Mouse (Mus musculus): ENCODE measurements around the gene Dyx1c1. TPM values are rescaled to one million over a fixed set of nuclear protein-coding genes. Genes with fewer than 3 reads are reported as not detected.

Gene Dyx1c1
- total RNA-seq, 4 experiments from 2014 or later, result 1.4 to 3.4 (median 2.0) TPM

DNA sequence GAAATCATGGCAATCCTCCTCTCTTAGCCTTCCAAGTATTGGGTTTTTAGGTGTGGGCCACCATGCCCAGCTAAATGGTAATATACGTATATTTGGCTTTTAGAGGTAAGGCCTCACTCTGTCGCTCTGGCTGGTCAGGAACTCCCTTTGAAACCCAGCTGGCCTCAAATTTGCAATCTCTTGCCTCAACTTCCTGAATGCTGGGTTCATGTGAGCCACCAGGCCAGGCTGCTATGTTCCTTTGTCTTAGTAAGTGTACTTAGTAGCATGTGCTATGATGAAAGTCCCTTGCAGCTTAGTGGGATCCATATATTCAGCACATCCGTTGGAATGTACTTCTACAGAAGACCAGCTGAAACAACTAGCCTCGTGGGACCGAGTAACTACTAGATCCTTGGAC lies 16.1 kb downstream of the Dyx1c1 start:
- DNase-seq, result no peak

DNA sequence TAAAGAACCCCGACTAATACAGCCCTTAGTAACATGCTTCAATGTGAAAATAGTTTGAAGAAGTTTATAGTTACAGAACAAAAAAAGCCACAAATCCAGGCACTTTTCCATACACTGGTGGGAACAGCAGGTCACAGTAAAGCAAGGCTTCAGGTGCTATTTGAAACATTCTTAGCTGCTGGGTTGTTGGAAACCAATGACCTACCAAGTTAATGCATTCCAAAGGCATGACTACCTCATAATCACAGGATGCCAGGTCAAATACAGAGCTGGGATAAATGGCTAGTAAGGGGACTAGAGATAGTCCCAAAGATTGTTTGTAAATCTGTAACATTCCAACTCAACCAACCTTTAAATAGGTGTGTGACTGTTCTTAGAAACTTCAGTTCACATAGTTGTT lies 16.7 kb downstream of the Dyx1c1 start:
- DNase-seq, result no peak

DNA sequence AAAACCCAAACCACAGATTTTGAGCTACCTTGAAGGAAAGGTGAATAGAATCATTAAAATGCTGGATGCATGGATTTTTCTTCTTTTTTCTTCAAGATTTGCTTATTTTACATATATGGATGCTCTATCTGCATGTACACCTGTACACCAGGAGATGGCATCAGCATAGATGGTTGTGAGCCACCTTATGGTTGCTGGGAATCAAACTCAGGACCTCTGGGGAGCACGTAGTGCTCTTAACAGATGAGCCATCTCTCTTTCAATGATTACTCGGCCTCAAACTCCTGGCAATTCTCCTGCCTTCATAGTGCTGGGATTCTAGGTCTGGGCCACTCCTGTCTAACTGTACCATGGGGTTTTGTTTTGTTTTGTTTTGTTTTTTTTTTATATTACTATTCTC lies 24.5 kb downstream of the Dyx1c1 start:
- DNase-seq, result no peak

DNA sequence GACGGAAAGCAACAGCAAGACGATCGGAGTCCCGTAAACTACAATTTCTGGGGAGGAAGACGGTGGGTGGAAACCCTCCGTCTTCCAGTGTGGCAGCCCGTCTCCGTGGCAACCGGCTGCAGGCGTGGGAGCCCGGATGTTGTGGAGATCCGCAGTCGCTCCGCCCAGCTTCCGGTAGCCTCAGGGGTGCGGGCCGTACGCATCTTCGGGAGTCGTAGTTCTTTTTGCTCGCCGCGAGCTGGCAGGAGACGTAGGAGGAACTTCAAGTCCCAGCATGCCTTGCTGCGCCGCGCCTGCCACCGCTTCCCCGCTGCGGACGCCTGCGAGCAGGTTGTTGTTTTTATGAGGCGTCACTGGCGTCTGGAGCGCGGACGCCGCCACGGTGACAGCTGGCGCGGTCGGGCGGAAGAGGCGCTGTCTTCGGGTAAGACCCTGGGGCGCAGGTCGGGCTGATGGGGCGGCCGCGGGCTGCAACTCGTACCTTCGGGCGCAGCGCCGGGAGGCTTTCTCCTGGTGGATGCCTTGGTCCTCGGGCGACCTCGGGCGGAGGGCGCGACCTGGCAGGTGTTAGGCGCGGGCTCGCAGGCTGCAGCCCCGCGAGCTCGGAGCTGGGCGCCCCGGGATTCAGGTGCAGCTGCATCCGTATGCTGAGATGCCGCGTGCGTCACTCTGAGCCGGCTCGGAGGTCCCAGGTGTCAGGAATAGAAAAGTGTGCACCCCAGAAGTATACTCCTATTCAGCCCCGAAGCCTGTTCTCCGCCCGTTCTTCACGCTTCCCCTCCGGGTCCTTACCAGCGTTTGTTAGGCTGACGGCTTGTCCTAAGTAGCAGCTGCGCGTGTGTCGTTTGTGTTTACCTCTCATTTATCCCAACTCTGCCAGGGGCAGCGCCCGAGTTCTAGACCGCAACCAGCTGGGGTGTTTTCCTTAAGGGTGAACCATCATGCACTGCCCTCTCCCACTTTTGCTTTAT lies 26.9 kb downstream of the Dyx1c1 start, which contains the start of the genes Ccpg1os and Ccpg1:
Ccpg1os (minus strand) TSS at position 133 of the 971 bp plus-strand sequence.
Ccpg1 (plus strand) TSS at position 180 of the 971 bp plus-strand sequence.
- DNase-seq, result peak; percentile 97

DNA sequence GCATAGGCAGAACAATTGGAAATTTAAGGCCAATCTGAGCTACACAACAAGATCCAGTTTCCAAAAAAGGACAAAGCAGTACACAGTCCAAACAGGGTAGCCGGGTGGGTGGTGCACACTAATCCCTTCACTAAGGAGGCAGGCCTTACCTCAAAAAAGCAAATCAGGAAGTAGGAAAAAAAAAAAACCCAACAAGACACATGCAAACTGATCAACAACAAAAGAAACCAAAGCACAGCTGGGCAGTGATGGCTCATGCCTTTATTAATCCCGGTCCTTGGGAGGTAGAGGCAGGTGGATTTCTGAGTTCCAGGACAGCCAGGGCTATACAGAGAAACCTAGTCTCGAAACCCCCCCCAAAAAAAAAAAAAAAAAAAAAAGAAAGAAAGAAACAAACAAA lies 29.1 kb downstream of the Dyx1c1 start:
- DNase-seq, result no peak

DNA sequence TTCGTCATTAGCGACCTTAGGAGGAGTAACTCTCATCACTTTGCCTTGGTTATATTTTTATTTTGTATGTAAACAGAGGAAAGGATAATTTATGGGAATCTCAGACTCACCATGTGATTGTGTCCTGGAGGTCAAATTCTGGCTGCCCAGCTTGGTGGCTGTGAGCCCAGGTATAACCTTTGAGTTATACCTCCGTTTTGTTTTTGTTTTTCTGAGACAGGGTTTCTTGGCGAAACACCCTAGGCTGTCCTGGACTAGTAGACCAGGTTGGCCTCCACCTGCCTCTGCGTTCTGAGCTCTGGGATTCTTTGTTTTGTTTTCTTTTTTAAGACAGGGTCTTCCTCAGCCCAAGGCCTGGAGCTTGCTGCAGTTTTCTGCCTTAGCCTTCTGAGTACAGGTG lies 30.1 kb downstream of the Dyx1c1 start:
- DNase-seq, result no peak

DNA sequence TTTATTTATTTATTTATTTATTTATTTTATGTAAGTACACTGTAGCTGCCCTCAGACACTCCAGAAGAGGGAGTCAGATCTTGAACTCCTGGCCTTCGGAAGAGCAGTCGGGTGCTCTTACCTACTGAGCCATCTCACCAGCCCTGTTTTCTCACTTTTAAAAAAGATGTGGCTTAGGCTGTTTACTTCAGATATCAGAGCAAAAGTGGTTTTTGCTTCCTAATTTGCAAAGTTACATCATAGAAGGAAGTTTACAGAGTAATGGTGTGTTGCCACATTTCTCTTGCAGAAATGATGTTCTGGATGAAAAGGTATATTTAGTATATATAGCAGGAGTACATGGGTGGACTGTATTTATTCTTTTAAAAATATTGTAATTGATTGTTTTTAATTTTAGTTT lies 32.8 kb downstream of the Dyx1c1 start:
- no peak for DNase-seq

DNA sequence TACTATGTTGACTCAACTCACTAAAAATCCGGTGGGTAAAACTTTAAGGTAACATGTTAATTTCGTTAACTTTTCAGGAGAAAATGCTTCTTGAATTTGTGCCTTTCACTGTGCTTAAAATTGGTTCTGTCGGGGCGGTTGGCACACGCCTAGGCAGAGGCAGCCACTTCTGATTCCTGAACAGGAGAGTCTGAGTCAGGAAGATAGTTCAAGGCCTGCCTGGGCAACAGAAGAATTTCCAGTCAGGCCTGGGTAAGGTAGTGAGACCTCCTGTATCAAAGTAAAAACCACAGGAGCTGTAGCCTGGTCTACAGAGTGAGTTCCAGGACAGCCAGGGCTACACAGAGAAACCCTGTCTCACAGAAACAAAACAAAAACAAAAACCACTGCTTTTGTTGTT lies 34.0 kb downstream of the Dyx1c1 start:
- peak; percentile 28 for DNase-seq

DNA sequence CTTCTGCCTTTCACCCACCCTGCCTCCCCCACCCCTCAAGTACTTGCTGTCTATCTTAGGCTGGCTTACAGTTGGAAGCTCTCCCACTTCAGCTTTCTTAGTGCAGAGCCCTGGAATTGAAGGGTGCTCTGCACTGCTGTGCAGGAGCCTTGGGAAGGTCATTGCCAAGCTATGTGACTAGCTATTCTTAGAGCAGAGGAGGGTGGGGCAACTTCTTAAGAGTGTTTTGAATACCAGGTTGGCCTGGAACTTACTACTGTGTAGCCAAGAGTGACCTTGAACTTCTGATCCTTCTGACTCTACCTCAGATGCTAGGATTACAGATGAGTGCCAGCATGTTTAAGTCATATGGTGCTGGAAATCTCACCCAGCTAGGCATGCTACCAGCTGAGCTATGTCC lies 37.6 kb downstream of the Dyx1c1 start:
- DNase-seq, result no peak

DNA sequence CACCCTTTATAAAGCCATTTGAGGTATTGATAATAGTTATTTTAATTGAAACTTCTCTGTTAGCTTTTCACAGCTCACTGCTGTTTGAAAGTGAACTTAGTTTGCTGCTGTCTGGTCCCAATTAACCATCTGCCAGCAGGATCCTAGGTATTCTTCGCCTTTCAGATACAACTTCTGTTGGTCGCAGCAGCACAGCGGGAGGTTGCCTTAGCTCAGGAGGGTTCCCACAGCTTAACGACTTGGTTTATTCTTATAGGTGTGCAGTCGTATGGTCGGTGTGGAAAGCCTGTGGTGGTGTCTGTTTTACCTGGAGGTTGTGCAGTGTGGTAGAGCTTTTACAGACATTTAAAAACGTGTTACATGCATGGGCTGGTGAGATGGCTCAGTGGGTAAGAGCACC lies 38.2 kb downstream of the Dyx1c1 start:
- no peak for DNase-seq

DNA sequence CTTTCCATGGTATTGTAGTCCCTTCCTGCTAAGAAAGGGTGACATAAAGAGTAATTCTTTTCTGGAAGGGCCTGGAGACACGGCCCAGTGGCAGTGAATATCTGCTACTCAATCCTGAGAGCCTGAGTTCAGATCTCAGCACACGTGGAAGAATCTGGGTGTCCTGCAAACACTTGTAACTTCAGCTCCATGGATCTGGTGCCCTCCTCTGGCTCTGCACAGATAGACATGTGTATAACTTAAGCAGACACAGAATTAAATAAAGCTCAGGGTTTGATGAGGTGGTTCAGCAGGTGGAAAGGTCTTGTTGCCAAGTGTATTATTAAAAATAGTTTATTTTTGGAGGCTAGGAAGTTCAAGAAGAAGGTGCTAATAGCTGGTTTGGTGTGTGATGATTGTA lies 41.9 kb downstream of the Dyx1c1 start:
- no peak for DNase-seq

DNA sequence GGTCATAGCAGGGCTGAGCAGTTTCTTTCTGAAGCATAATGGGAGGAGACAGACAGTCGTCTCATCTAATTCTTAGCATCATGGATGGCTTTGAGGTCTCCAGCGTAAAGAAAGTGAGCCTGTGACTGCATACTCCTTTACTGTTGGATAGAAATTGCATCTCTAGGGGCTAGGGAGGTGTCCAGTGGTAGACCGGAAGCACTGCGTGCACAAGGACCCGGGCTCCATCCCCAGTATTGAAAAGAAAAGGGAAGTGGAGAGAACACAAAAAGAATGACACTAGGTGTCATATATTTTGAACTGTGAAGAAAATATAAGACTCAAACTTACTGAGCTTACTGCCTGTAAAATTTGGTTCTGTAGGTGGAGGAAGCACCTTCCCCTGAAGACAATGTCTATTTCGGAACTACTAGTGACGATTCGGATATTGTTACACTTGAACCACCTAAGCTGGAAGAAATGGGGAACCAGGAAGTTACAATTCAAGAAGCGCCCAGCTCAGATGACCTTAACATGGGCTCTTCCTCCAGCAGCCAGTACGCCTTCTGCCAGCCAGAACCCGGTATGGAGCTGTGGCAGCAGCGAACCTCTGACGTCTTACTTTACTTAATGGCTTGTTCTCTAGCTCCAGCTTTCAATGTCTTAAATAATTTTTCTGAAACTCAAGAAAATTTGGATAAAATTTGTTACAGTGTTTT lies 42.9 kb downstream of the Dyx1c1 start:
- no peak for DNase-seq

DNA sequence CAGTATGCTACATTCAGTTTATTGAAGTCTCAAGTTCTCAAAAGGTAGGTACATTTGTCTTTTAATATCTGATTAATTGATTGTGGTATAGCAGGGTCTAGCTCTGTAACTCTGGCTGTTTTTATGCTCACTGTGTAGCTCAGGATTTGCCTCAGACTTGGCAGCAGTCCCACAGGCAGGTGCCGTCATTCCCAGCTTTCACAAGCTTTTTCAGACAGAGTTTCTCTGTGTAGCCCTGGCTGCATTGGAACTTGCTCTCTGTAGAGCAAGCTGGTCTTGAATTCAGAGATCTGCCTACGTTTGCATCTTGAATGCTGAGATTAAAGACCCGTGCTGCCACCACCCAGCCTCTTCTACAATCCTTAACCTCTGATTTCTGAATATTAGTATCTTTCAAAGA lies 43.6 kb downstream of the Dyx1c1 start:
- DNase-seq, result no peak

DNA sequence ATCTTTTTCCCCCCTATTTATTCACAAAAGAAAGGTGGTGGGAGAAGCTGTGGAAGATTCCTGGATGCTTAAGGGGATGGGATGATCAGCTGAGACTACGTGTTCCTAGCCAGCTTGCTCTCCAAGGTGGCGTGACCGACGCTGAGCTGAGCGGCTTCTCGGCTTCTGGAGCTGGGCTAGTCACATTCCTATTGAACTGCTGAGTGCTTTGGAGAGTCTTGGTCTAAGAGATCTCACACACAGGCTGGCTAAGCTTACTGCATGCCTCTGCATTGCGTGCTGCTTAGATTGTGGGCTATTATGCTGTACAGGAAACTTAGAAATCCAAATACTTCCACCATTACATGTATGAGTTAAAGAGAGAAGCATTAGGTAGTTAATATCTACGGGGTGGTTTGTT lies 45.5 kb downstream of the Dyx1c1 start:
- no peak for DNase-seq

DNA sequence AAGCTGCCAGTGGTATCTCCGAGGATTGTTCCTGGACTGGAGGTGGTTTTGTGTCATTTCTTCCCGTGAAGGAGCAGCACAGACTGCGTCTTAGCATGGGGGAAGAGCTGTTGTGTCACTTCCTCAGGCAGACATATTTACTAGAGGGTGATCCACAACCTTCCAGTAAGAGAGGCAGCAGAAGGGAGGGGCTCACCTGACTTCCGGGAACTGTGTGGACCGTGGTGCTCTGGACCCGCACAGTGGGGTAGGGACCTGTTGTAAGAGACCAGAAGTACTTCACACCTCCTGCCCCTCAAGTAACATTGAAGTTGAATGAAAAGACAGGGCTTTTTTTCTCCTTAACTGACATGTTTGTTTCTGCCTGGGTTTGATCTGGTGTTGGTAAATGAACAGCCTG lies 46.5 kb downstream of the Dyx1c1 start:
- DNase-seq, result no peak

DNA sequence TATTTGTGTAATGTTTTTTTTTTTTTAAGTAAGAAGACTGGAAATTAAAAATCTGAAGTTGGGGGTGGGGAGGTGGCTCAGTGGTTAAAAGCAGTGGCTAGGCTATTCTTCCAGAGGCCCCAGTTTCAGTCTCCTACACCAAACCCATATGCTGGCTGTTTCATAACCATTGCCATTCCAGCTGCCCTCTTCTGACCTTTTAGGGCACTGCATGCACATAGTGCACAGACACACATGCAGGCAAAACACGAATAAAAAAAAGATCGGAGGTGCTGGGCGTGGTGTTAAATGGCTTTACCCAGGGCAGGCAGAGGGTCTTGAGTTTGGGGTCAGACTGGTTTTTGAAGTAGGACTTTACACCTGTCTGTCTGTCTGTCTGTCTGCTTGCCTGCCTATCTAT lies 47.6 kb downstream of the Dyx1c1 start:
- no peak for DNase-seq

DNA sequence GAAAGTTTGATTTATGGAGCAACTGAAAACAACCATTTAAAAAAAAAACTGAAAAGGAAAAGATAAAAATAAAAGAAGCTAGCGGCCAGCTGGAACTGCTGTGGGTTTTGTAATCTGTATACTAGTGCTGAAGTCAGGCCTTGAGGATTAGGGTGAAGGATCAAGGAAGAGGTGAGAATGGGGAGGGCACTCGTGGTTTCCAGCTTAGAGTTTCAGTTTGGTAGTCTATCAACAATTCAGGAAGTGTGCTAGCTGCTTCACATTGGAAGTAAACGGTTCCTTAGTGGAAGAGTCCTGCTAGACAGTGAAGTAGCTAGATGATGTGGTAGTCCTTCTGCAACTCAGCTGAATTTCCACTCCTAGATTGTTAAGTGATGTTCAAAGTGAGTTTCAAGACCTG lies 49.8 kb downstream of the Dyx1c1 start:
- no peak for DNase-seq

DNA sequence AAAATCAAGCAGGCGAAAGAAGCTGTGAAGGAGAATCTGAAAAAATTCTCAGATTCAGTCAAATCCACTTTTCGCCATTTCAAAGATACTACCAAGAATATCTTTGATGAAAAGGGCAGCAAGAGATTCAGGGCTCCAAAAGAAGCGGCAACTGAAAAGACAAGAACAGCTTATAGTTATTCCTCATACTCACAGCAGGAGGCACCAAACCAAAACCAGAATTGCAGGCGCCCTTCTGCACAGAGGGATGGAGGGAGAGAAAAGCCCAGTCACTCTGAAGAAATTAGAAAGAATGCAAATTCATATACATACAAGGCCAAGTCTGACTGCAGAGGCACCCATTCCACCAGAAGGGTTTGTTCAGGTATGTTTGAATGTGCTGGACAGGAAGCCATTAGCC lies 54.0 kb downstream of the Dyx1c1 start:
- no peak for DNase-seq

DNA sequence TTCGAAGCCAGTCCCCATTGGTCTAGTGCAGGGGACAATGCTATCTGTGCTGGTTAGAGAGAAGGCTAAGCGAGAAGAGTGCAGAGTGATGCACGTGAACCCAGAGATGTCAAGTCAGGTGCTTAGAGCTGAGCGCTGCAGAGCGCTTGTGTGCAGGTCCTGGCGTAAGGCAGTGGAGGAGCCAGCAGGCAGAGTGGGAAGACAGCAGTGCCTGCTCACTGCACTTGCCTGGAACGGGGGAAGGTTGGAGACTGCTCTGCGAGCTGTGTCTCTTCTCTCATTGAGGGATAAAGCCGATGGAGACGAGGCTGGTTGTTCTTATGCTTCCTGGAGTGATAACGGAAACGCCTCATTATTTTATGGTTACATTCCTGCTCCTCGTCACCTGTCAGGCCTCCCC lies 56.1 kb downstream of the Dyx1c1 start:
- no peak for DNase-seq

DNA sequence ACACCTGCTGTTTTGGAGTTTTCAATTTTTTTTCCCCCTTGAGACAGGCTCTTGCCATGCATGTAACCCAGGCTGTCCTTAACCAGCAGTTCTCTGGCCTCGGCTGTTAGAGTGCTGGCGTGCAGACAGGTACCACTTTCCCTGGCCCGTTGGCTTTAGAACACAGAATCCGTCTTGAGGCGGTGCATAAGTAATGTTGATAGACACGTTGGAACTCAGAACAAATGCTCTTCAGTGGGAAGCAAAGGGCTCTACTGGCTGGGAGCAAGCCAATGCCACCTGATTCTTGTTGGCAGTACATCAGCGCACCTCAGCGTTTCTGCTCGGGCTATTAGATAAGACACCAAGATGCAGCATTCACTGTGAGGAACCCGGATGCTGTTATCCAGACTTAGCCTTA lies 61.3 kb downstream of the Dyx1c1 start:
- DNase-seq, result no peak

DNA sequence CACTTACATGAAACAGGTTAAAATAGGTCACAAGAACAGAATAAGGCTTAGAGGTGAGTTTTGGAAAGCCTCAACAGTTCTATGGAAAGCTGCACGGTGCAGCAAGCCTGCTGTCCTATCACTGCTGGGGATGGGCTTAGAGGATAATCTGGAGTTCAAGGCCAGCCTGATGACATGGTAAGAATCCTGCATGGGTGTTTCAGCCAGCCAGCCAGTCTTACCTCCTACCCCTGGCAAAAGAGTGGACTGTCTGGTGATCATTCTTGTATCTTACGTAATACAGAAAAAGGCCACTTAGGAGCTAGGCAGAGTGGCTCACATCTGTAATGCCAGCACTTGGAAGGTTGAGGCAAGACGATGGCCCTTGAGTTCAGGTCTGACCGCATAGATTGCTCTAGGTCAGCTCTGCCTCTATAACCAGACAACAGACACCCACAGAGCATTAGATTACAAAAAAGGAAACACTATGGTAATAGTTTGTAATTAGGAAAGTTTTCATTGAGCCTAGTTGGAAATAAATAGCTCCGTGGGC lies 62.0 kb downstream of the Dyx1c1 start:
- peak; percentile 60 for DNase-seq

Data from adrenal gland, adult 8-10 months (tissue).